Mouse (Mus musculus): ENCODE results near the gene Bbx. TPM values are rescaled to one million over a fixed set of nuclear protein-coding genes. Genes with fewer than 3 reads are reported as not detected.

The Bbx gene
- polyA plus RNA-seq, 1 experiment, result 116 TPM

- peaks cover 1% of the 10 kb centered on the region for H3K4me1 ChIP-seq (ENCODE audit: control insufficient read depth, insufficient read depth, low read length)
- no peak overlapping the region for H3K27ac ChIP-seq (ENCODE audit: insufficient read depth, low read length)
- no peaks in the 10 kb centered on the region for H3K9me3 ChIP-seq (replicated peaks; ENCODE audit: control insufficient read depth, insufficient read depth, low read length, poor library complexity, severe bottlenecking)
- H3K27me3 ChIP-seq (ENCODE audit: control insufficient read depth, insufficient read depth, low read length, poor library complexity, severe bottlenecking), result no peaks in the 10 kb centered on the region
- TF ChIP-seq CTCF (IDR thresholded peaks at IDR 0.05; ENCODE audit: low read depth, low read length) (peak; percentile 13), EP300 (IDR thresholded peaks at IDR 0.05; ENCODE audit: insufficient read depth, low read depth, low read length) (no peak), POLR2A (IDR thresholded peaks at IDR 0.05; ENCODE audit: insufficient read depth, low read length) (no peak)
- no peaks in the 10 kb centered on the region for H3K36me3 ChIP-seq (ENCODE audit: control insufficient read depth, insufficient read depth, low read length, poor library complexity, severe bottlenecking)
- H3K4me3 ChIP-seq (ENCODE audit: low read depth, low read length), result no peak overlapping the region
- no peak overlapping the region for H3K9ac ChIP-seq (ENCODE audit: low read depth, poor library complexity, severe bottlenecking)
Measured at GRCm38 (mm10) chr16:50324292-50324691, 107.9 kb downstream of the Bbx start.

- no peak for TF ChIP-seq POLR2A (IDR thresholded peaks at IDR 0.05; ENCODE audit: insufficient read depth, low read length)
- no peak for TF ChIP-seq EP300 (IDR thresholded peaks at IDR 0.05; ENCODE audit: insufficient read depth, low read depth, low read length)
- no peak for TF ChIP-seq CTCF (IDR thresholded peaks at IDR 0.05; ENCODE audit: low read depth, low read length)
- Histone ChIP-seq H3K4me1 (ENCODE audit: control insufficient read depth, insufficient read depth, low read length) (peaks cover 1% of the 10 kb centered on the region), H3K27ac (ENCODE audit: insufficient read depth, low read length) (no peak overlapping the region), H3K9me3 (replicated peaks; ENCODE audit: control insufficient read depth, insufficient read depth, low read length, poor library complexity, severe bottlenecking) (no peaks in the 10 kb centered on the region), H3K27me3 (ENCODE audit: control insufficient read depth, insufficient read depth, low read length, poor library complexity, severe bottlenecking) (no peaks in the 10 kb centered on the region), H3K4me3 (ENCODE audit: low read depth, low read length) (no peak overlapping the region), H3K36me3 (ENCODE audit: control insufficient read depth, insufficient read depth, low read length, poor library complexity, severe bottlenecking) (no peaks in the 10 kb centered on the region), H3K9ac (ENCODE audit: low read depth, poor library complexity, severe bottlenecking) (no peak overlapping the region)
Measured at GRCm38 (mm10) chr16:50321368-50321767, 110.8 kb downstream of the Bbx start.

- peaks cover 1% of the 10 kb centered on the region for H3K4me1 ChIP-seq (ENCODE audit: control insufficient read depth, insufficient read depth, low read length)
- no peak overlapping the region for H3K4me3 ChIP-seq (ENCODE audit: low read depth, low read length)
- no peaks in the 10 kb centered on the region for H3K9me3 ChIP-seq (replicated peaks; ENCODE audit: control insufficient read depth, insufficient read depth, low read length, poor library complexity, severe bottlenecking)
- no peak overlapping the region for H3K9ac ChIP-seq (ENCODE audit: low read depth, poor library complexity, severe bottlenecking)
- TF ChIP-seq CTCF (IDR thresholded peaks at IDR 0.05; ENCODE audit: low read depth, low read length), result no peak
- no peak for TF ChIP-seq POLR2A (IDR thresholded peaks at IDR 0.05; ENCODE audit: insufficient read depth, low read length)
- no peak for TF ChIP-seq EP300 (IDR thresholded peaks at IDR 0.05; ENCODE audit: insufficient read depth, low read depth, low read length)
- H3K27me3 ChIP-seq (ENCODE audit: control insufficient read depth, insufficient read depth, low read length, poor library complexity, severe bottlenecking), result no peaks in the 10 kb centered on the region
- H3K36me3 ChIP-seq (ENCODE audit: control insufficient read depth, insufficient read depth, low read length, poor library complexity, severe bottlenecking), result no peaks in the 10 kb centered on the region
- no peak overlapping the region for H3K27ac ChIP-seq (ENCODE audit: insufficient read depth, low read length)
Measured at GRCm38 (mm10) chr16:50318255-50318654, 113.9 kb downstream of the Bbx start.

- no peak for TF ChIP-seq EP300 (IDR thresholded peaks at IDR 0.05; ENCODE audit: insufficient read depth, low read depth, low read length)
- no peak for TF ChIP-seq POLR2A (IDR thresholded peaks at IDR 0.05; ENCODE audit: insufficient read depth, low read length)
- no peak for TF ChIP-seq CTCF (IDR thresholded peaks at IDR 0.05; ENCODE audit: low read depth, low read length)
- H3K4me3 ChIP-seq (ENCODE audit: low read depth, low read length), result no peak overlapping the region
- no peak overlapping the region for H3K27ac ChIP-seq (ENCODE audit: insufficient read depth, low read length)
- H3K27me3 ChIP-seq (ENCODE audit: control insufficient read depth, insufficient read depth, low read length, poor library complexity, severe bottlenecking), result no peaks in the 10 kb centered on the region
- no peaks in the 10 kb centered on the region for H3K9me3 ChIP-seq (replicated peaks; ENCODE audit: control insufficient read depth, insufficient read depth, low read length, poor library complexity, severe bottlenecking)
- no peaks in the 10 kb centered on the region for H3K36me3 ChIP-seq (ENCODE audit: control insufficient read depth, insufficient read depth, low read length, poor library complexity, severe bottlenecking)
- H3K4me1 ChIP-seq (ENCODE audit: control insufficient read depth, insufficient read depth, low read length), result peaks cover 1% of the 10 kb centered on the region
- no peak overlapping the region for H3K9ac ChIP-seq (ENCODE audit: low read depth, poor library complexity, severe bottlenecking)
Measured at GRCm38 (mm10) chr16:50315349-50315969, 116.7 kb downstream of the Bbx start.

GRCm38 (mm10) chr16:50311588-50311987, 120.6 kb downstream of the Bbx start:
- Histone ChIP-seq H3K9ac (ENCODE audit: low read depth, poor library complexity, severe bottlenecking) (no peak overlapping the region), H3K36me3 (ENCODE audit: control insufficient read depth, insufficient read depth, low read length, poor library complexity, severe bottlenecking) (no peaks in the 10 kb centered on the region), H3K4me3 (ENCODE audit: low read depth, low read length) (no peak overlapping the region), H3K27me3 (ENCODE audit: control insufficient read depth, insufficient read depth, low read length, poor library complexity, severe bottlenecking) (no peaks in the 10 kb centered on the region), H3K27ac (ENCODE audit: insufficient read depth, low read length) (no peak overlapping the region), H3K9me3 (replicated peaks; ENCODE audit: control insufficient read depth, insufficient read depth, low read length, poor library complexity, severe bottlenecking) (no peaks in the 10 kb centered on the region), H3K4me1 (ENCODE audit: control insufficient read depth, insufficient read depth, low read length) (no peaks in the 10 kb centered on the region)
- TF ChIP-seq POLR2A (IDR thresholded peaks at IDR 0.05; ENCODE audit: insufficient read depth, low read length), result no peak
- TF ChIP-seq CTCF (IDR thresholded peaks at IDR 0.05; ENCODE audit: low read depth, low read length), result no peak
- TF ChIP-seq EP300 (IDR thresholded peaks at IDR 0.05; ENCODE audit: insufficient read depth, low read depth, low read length), result no peak

GRCm38 (mm10) chr16:50309411-50310042, 122.7 kb downstream of the Bbx start:
- no peak overlapping the region for H3K9ac ChIP-seq (ENCODE audit: low read depth, poor library complexity, severe bottlenecking)
- no peak for TF ChIP-seq CTCF (IDR thresholded peaks at IDR 0.05; ENCODE audit: low read depth, low read length)
- no peak for TF ChIP-seq POLR2A (IDR thresholded peaks at IDR 0.05; ENCODE audit: insufficient read depth, low read length)
- TF ChIP-seq EP300 (IDR thresholded peaks at IDR 0.05; ENCODE audit: insufficient read depth, low read depth, low read length), result no peak
- H3K36me3 ChIP-seq (ENCODE audit: control insufficient read depth, insufficient read depth, low read length, poor library complexity, severe bottlenecking), result no peaks in the 10 kb centered on the region
- H3K4me1 ChIP-seq (ENCODE audit: control insufficient read depth, insufficient read depth, low read length), result no peaks in the 10 kb centered on the region
- H3K27ac ChIP-seq (ENCODE audit: insufficient read depth, low read length), result no peak overlapping the region
- no peaks in the 10 kb centered on the region for H3K27me3 ChIP-seq (ENCODE audit: control insufficient read depth, insufficient read depth, low read length, poor library complexity, severe bottlenecking)
- H3K9me3 ChIP-seq (replicated peaks; ENCODE audit: control insufficient read depth, insufficient read depth, low read length, poor library complexity, severe bottlenecking), result no peaks in the 10 kb centered on the region
- H3K4me3 ChIP-seq (ENCODE audit: low read depth, low read length), result no peak overlapping the region

Data from ES-Bruce4 (cell line).